Mouse (Mus musculus): ENCODE measurements around the gene Gp9. TPM values are rescaled to one million over a fixed set of nuclear protein-coding genes. Genes with fewer than 3 reads are reported as not detected.

Gp9 gene
- polyA plus RNA-seq, 2 experiments from 2014 or later: not detected

DNA sequence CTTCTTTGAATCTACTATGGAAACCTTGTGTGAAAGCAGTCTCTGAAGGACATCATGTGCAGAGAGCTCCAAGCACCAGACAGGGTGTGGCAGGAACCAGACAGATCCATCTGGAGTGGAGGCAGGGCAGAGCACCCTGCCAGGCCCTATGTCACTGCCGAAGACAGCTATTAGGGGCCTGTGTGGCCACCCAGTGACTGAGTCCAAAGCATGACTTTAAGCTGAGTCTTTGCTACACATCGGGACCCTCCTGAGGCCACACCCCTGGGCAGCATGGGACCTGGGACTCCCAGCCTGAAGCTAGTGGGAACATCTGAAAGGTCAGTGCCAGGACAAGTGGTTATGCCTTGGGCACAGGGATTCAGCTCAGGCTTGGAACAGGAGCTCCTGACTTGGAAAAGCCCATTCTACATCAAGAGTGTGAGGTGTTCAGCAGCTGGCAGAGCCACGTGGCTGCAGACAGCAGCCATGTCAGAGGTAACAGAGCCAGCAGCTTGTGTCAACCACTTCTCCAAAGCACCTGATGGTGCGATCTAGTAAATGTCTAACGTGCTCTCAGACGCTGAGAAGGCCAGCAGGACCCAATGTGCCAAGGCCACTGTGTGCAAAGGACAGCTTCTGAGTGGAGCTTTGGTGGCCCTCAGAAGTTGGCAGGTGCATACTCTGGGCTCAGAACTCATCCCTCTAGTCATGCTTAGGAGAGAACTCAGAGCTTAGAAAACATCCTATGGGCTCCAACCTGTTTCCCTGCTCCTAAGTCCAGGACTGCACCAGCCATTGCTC is 9.4 kb downstream of the Gp9 start:
- no peak for ATAC-seq

DNA sequence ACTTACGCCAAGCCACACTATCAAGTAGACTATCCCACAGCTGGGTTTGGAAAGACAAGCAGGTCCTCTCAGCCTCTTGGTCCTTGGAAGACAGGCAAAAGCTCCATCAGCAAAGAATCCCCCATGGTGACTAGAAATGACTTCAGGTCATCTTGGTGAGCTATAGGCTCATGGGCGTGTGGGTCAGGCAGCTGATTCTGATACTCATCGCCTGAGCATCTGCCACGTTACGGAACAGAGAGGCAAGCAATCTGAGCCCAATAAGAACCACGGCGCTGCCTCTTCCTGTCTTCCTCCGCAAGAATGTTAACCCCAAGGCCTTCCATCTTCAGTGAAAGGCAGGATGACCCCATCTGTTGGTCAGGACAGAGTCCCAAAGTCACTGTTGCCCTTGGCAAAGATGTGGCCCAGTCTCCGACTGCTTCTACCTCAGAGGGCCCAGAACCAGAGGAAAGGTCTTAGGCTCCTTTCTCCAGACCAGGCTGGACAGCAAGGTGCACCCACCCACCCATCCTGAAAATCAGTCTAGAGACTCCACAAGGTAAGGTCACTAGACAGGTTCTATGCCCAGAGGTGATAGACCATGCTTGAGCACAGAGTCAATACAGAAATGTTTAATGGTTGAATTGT is 10.5 kb downstream of the Gp9 start:
- ATAC-seq: no peak

DNA sequence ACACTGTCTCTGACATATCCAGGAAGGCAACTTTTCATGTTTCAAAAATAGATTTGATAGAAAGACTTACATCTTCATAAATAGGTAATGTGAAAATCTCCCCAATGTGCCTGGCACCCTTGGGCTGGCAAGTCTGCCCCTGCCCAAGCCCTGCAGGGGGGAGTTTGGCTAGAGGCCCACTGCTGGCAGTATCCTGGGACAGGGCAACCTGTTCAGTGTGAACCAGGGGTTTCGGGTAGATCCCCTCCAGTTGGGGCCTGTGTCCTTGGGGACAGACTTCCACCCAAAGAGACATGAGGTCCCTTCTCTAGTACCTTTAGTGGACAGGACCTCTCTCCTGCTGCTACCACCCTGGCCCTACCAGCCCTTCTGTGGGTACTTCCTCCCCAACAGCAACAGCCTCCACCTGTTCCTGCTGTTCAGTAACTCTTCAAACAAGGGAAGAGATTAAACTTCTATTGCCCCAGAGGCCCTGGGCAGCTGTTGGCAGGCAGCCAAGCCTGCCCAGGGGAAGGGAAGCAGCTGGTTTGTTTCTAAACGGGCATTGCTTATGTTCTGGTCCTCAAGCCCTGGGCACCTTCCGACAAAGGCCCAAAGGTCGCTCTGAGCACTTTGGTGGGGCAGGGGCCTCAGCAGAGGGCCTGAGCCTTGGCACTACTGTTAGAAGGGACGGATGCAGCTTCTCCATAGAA is 11.2 kb downstream of the Gp9 start:
- no peak for ATAC-seq

DNA sequence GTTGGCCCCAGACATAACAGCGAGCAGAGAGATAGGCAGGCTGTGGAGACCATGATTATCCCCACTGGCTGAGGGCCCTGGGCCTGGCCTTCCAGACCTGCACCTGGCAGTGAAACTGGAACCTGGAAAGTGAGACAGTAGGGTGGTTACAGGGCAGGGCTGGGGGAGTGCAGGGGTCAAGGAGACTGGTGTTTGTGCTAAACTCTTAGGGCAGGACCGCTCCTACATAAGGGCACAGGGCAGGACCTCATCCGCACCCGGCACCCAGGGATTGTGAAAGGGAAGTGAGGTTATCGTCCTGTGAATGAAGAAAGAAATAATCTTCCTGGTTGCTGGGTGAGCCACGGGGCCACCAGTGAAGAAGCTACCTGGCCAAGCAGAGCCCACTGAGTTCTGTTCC is 11.9 kb downstream of the Gp9 start:
- ATAC-seq: no peak

DNA sequence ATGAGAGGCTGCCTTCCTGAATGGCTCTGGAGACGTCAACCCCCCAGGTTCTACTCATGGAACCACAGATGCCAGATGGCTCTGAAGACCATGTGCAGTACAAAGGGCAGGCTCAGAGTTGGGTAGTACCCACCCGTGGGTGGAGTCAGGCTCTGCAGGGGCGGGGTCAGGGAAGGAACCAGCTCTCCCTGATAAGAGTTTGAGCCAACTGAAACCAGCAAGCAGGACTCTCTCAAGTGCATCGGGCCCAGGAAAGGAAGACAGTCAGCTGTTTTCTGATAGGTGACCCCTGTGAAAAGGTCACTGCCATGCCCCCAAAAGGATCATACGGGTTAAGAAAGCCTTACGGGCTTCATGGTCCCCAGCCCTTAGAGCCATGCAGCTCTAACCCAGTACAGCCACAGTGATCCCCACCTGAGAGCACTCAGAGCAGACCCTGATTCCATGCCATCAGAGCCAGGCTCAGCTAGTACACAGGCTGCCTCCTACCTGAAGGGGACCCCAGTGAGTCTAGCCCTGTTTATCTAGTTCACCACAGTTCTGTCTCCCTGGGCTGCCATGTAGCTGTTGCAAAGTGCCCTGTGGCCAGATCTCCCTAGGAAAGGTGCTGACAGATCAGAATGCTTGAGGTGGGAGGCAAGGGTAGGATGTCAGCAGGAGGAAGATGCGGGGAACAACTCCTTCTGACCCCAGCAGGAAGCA is 13.1 kb downstream of the Gp9 start:
- ATAC-seq: no peak

DNA sequence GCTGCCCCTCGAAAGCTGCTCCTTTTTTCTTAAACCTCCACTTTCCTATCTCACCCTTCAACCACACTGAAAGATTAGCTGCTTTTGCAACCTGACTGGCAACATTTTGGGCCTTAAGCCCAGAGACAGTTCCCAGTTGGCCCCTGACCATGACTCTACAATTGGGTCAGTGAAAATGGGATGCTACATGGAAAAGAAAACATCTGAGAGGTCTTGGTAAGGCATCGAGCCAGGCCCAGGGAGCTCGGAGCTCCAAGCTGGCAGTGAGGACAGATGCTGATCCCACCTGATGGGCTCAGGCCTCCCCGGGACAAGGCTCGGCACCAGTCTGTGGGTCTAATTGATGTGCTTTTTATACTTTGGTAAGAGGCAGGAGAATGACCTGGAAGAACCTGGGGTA is 14.0 kb downstream of the Gp9 start:
- ATAC-seq: no peak

DNA sequence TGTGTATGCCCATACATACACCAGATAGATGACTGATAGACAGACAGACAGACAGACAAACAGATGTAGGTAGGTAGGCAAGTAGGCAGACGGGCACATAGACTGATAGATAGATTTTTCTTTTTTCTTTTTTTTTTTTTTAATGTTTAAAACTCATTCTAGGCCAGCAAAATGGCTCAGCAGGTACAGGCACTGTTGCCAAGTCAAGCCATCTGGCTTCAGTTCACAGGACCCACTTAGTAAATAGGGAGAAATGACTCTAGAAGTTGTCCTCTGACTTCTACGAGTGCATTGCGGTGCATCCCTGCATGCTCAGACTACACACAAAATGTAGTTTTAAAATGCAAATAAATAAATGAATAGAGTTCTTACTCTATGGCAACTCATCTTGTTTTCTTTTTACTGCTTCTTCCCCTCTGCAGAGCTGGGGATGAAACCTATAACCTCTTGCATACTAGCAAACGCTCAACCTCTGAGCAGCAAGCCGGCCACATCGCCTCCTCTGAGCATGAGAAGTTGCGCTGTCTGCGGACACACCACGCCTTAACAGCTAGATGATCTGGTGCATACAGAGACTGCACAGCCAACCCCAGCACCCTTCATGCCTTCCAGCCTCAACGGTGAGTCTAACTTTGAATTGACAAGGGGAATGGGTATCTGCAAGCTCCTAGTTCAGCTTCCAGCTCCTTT is 16.1 kb downstream of the Gp9 start:
- no peak for ATAC-seq

DNA sequence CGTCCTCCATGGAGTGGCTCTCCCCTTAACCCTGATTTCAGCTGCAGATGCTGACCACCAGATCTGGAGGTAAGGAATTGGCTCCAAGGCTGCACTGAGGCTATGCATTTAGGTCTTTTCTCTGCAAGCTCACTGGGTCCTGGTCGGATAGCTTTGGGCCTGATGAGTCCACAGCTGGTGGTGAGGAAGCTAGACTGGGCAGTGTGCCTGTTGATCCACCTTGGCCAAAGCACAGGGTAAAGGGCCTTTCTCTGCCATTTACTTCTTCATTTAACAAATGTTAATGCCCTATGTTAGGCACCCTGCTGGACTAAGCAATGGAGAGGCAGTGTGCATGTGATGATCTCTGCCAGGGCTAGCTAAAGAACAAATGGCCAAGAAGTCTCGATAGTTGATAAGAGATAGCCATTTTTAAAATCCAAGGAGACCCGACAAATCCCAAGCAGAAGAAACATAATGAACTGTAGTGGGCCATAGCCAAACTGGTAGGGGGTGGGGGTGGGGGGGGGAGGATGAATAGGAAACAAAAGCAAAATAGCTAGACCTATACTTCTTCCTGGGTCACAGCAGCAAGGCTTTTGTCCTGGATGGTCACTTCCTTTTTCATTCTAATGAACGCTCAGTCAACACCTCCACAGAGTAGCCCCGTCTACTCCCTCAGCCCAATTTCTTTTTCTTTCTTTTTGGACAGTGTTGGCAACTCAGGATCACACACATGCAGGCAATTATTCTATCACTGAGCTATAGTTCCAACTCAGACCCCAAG is 17.7 kb downstream of the Gp9 start:
- no peak for ATAC-seq

DNA sequence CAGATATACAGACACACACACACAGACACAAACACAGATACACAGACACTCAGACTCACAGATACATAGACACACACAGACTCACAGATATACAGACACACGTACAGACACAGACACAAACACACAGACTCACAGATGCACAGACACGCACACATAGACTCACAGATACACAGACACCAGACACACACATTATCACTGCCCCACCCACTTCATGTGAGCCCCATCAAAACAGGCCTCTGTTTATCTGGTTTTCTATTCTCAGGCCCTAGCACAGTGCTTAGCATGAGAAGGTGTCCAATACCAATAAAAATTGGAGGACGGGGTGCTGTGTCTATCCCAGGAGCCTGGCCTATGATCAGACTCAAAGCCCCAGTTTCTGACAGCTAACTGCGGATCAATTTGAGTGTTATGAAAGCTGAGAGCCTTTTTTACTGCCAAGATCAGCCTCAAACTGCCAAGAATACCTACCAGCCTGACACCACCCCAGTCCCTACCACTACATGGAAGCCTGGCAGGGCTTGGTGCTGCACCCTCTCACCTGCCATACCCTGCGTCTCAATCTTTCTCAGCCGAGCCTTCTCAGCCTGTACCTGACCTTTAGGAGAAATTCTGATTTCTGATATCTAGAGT is 18.5 kb downstream of the Gp9 start:
- no peak for ATAC-seq

DNA sequence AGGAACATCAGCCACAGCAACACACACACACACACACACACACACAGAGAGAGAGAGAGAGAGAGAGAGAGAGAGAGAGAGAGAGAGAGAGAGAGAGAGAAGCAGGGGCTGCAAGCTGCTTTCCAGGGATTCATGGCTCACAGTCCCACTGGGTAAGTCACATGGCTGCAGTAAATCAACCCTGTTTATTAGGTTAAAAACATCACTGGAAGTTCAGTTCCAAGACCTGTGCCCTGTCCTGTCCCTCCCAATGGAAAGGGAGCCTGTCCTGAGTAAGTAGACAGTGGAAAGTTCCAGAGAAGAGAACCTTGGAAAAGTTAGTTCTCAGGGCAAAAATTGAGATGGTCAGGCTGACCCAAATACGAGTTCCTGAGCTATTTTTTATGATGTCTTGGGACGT is 19.4 kb downstream of the Gp9 start:
- no peak for ATAC-seq

DNA sequence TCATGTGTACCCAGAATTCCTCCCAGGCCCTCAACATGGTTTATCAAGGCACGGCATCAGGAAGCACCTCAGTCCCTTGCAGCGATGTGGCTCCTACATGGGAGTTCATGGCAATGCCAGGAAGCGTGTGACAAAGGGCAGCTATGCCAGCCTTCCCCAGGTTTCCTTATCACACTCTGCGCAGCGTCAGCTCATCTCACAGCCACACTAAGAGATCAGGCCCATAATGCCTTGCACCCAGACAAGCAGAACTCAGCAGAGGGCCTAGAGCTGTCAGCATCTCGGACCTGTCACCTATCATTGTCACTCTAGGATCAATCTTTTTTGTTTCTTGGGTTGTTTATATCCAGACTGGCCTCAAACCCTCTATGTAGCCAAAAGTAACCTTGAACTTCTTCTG is 21.7 kb downstream of the Gp9 start:
- no peak for ATAC-seq

DNA sequence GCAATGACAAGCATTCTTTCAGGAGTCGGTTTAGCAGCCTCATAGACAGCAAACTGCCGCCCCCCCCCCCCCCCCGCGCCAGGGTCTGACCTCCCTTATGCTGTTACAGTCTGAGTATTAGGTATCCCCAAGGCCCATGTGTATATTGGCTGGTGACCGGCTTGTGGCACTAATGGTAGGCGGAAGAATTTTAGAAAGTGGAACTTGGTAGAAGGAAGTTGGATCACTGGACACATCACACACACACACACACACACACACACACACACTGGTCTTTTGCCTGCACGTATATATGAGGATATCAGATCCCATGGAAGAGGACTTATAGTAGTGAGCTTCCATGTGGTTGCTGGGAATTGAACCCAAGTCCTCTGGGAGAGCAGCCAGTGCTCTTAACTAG is 24.6 kb downstream of the Gp9 start:
- ATAC-seq: no peak

DNA sequence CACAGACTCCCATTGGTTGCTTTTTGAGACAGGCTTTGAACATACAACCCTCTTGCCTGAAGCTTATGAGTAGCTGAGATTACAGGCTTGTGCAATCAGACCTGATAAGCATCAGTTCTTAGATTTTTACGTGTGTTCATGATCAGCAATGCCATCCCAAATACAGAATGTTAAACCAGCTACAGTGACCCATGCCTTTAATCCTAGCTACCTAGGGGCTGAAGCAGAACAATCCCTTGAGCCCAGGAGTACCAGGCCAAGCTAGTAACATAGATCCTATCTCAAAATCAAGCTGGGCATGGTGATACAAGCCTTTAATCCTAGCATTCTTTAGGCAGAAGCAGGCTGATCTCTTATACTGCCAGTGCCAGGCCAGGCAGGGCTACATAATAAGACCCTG is 26.2 kb downstream of the Gp9 start:
- no peak for ATAC-seq

DNA sequence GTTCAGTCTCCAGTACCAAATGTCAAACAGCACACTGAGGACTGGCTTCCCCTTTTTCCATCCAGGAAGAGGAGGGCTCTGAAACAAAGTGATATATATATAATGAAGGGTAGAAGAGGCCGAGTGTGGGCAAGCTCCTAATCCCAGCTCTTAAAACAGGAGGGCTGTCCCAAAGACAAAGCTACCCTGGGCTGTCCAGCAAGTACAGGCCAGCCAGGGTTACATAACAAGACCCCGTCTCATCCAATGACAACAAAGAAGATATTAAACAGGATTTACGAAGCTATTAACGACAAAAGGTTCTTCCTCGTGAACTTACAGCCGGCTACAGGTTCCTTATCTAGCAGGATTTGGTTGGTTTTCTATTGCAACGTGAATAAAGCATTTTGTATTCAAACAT is 27.0 kb downstream of the Gp9 start:
- no peak for ATAC-seq

DNA sequence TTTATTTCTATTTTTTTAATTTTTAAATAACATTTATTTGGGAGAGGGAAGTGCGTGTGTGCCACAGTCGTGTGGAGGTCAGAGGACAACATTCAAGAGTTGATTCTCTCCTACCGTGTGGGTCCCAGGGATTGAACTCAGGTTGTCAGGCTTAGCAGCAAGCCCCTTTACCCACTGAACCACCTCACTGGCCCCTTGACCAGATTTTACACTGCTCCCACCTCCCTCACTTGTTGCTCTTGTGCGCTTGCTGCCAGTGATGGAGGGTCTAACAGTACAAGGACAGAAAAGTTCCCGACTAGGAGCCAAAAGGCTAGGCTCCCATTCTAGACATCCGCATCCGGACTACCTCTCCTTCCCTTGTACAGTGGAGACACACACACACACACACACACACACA is 27.6 kb downstream of the Gp9 start:
- no peak for ATAC-seq

DNA sequence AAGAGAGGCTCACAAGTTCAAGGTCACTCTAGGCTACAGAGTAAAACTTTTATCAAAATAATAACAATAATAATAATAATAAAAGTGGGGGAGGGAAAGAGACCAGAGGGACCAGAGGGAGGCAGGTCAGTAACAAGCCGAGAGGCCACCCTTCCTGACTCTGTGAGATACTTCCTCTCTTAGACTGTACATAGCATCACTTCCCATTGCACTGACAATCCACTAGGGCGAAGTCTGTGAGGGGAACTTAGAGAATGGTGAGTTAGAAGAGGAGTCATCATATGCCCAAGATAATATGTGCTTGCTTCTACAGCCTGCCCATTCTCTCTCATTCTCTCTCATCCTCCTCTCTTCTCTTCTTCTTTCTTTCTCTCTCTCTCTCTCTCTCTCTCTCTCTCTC is 28.2 kb downstream of the Gp9 start:
- ATAC-seq: no peak

DNA sequence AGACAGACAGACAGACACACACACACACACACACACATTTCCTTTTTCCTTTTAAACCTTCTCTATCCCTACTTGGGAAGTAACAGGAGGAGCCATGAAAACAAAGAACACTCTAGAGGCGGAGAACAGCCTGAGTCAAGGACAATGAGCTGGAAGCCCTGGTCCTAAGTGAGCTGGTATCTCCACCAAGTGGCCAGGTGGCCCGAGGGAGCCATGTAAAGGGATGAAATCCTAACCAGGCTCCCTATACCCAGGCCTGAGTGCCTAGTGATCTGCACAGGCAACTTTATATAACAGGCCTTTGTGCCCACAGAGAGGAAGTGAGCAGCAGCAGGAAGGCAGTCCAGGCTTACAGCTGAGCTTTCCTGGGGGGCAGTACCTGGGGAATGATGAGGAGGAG is 29.0 kb downstream of the Gp9 start:
- no peak for ATAC-seq

DNA sequence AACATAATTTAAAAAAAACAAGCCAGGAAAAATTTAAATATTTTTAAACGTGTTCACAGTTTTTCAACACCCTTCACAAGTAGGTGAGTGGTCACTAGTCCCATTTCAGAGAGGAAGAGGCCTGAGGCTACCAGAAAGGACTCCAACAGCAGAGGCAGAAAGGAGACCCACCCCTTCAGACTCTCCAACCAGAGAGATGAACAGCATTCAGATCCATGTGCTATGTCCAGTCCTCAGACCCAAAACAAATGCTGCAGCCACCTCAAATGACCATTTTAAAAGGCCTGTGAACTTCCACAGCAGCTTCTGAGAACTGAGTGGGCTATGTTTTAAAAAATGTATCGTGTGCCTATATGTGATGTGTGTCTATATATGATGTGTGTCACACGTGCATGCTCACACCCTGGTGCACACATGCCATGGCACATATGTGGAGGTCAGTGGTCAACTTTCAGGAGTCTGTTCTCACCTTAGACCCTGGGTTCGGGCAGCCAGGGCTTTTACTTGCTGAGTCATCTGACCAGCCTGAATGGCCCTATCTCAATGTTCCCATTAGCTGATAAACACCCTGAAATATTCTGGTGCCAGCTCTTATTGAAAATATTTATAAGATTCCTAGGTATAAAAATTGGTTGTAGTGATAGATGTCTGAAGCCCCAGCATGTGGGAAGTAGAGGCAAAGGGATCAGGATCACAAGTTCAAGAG is 30.0 kb downstream of the Gp9 start:
- ATAC-seq: no peak

DNA sequence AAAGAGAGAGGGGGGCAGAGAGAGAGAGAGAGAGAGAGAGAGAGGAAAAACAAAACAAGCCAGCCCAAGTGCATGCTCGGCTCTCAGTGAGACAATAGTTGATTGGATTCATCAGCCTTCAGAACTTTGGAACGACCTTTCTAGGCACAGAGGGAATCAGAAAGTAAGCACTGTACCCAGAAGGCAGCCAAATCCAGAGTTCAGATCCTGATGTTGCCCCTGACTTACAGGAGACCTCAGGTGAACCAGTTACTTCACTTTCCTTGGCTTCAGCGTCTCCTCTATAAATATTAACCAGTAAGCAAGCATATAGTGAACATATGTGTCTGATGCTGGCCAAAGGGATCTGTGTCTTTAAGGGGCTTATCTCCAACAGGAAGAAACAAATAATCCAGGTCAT is 30.6 kb downstream of the Gp9 start:
- no peak for ATAC-seq

DNA sequence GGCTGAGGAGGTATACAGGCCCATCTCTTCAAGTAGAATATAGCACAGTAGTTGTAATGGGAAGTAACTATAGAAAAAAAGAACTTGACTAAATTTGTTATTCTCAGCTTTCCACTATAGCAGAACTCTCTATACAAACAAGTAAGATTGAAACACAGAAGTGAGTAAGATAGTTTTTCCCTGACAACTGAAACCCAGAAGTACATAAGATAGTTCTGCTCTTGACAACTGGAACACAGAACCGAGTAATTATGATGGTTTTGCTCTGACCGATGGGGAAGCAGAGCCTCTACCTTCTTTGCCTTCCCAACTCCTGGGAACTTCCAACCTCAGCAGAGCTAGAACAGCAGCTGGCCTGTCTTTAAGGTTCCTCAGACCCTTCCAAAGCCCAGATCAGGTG is 31.3 kb downstream of the Gp9 start:
- ATAC-seq: no peak

DNA sequence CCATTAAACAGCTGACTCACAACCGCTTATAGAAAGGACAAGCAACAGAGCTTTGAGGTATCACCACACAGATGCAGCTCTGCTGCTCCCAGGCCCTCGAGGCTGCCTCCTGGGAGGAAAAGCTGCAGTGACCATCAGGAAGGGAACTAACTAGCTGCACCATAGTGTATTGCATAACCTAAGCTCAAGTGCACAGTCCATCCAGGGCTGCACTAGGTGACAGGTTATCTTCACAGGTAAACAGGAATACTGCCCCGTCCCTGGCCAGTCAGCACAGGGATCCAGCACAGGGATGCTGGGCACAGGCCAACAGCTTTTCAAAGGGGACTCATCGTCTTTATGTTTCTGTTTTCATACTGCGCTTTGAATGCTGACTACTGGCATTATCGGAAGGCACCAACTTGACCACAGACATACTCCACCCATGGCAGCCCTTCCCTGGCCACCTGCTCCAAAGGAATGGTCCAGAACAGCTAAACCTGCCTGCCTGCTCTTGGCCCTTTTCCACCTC is 31.8 kb downstream of the Gp9 start:
- no peak for ATAC-seq
